Mouse (Mus musculus) kidney, embryonic 15.5 days (tissue): Measurements from ENCODE around the gene Pcyt2. TPM values are rescaled to one million over a fixed set of nuclear protein-coding genes. Genes with fewer than 3 reads are reported as not detected.

Experiments
- ATAC-seq: fragments of 200-750 bp; cut with Nextera tagmentation; replicated peaks from 2 replicates; pipeline ENCODE4 v1.8.0; 2017; ENCODE audit warnings: moderate TSS enrichment; ENCODE audit not compliant: low FRiP score
- H3K27ac ChIP-seq: fragments of 300-500 bp; sonication (generic); 2 replicates; pipeline ENCODE4 v1.5.1; 2015; ENCODE audit warnings: mild to moderate bottlenecking, inconsistent platforms
- H3K27me3 ChIP-seq: fragments of 300-500 bp; sonication (generic); 2 replicates; pipeline ENCODE4 v1.6.1; 2015; ENCODE audit warnings: inconsistent platforms
- H3K36me3 ChIP-seq: fragments of 300-500 bp; sonication (generic); 2 replicates; pipeline ENCODE4 v1.6.1; 2015; ENCODE audit warnings: inconsistent platforms
- H3K4me1 ChIP-seq: fragments of 300-500 bp; sonication (generic); 2 replicates; pipeline ENCODE4 v1.6.1; 2015; ENCODE audit warnings: inconsistent platforms
- H3K4me2 ChIP-seq: fragments of 300-500 bp; sonication (generic); 2 replicates; pipeline ENCODE4 v1.6.1; 2015; ENCODE audit warnings: moderate library complexity, mild to moderate bottlenecking, inconsistent platforms
- H3K4me3 ChIP-seq: fragments of 300-500 bp; sonication (generic); replicated peaks from 2 replicates; pipeline ENCODE4 v1.5.1; 2015; ENCODE audit warnings: mild to moderate bottlenecking, inconsistent platforms
- H3K9ac ChIP-seq: fragments of 300-500 bp; sonication (generic); 2 replicates; pipeline ENCODE4 v1.6.1; 2015; ENCODE audit warnings: mild to moderate bottlenecking, inconsistent platforms
- H3K9me3 ChIP-seq: fragments of 300-500 bp; sonication (generic); replicated peaks from 2 replicates; pipeline ENCODE4 v1.6.1; 2016; ENCODE audit warnings: inconsistent platforms
- WGBS: fragments of 180-500 bp; shearing (Covaris S2); methylation state at CpG from one replicate; pipeline ENCODE4 v1.1.7; 2015; ENCODE audit warnings: mixed read lengths; 5-methylcytosine and 5-hydroxymethylcytosine counted together
- polyA plus RNA-seq: library from polyadenylated mRNA; unstranded; fragments of >200 nt; fragmentation: Nextera tagmentation; extraction: Ambion mirVana; gene quantifications from 2 replicates; pipeline ENCODE4 v1.2.1, GENCODE M21; 2015

Gene Pcyt2
- polyA plus RNA-seq, 1 experiment from 2014 or later = 140 TPM

GRCm38 (mm10) chr11:120651872-120652271 is 34.1 kb upstream of the Pcyt2 start:
- Histone ChIP-seq H3K9ac (no peak overlapping the region), H3K4me3 (no peak overlapping the region), H3K27me3 (peaks cover 24% of the 10 kb centered on the region; the same call in 1 of the 2 replicates), H3K4me2 (no peak overlapping the region), H3K4me1 (peaks cover 10% of the 10 kb centered on the region), H3K27ac (no peak overlapping the region), H3K36me3 (no peaks in the 10 kb centered on the region), H3K9me3 (no peaks in the 10 kb centered on the region)
- 75% methylated on average over 3 of the region's 3 CpGs for WGBS
- no peak for ATAC-seq

GRCm38 (mm10) chr11:120648001-120648476 is 30.3 kb upstream of the Pcyt2 start, which contains the start of gene Myadml2:
Gene Myadml2 (minus strand): TSS chr11:120648158.
- Histone ChIP-seq H3K9me3 (no peaks in the 10 kb centered on the region), H3K27ac (no peak within 1 kb of the TSS), H3K4me3 (peak within 1 kb of the TSS; percentile 14), H3K36me3 (no peaks in the 10 kb centered on the region), H3K27me3 (peaks cover 17% of the 10 kb centered on the region; the same call in 1 of the 2 replicates), H3K4me2 (peak within 1 kb of the TSS; percentile 56), H3K9ac (peak within 1 kb of the TSS; percentile 33; the same call in 1 of the 2 replicates), H3K4me1 (peaks cover 18% of the 10 kb centered on the region)
- ATAC-seq = no peak
- WGBS = 7% methylated on average over 13 of the region's 13 CpGs

- ATAC-seq = no peak
- H3K9me3 ChIP-seq = no peaks in the 10 kb centered on the region
- H3K27me3 ChIP-seq = peaks cover 21% of the 10 kb centered on the region; the same call in 1 of the 2 replicates
- peak overlapping the region; percentile 56; the same call in 1 of the 2 replicates for H3K4me2 ChIP-seq
- H3K4me3 ChIP-seq = no peak overlapping the region; the same call in 1 of the 2 replicates
- WGBS = 83% methylated on average over 35 of the region's 35 CpGs
- no peaks in the 10 kb centered on the region for H3K36me3 ChIP-seq
- no peak overlapping the region for H3K27ac ChIP-seq
- no peak overlapping the region for H3K9ac ChIP-seq
- H3K4me1 ChIP-seq = peaks cover 26% of the 10 kb centered on the region
Measured at GRCm38 (mm10) chr11:120647047-120647830, 29.5 kb upstream of the Pcyt2 start.

GRCm38 (mm10) chr11:120643601-120643987 is 25.9 kb upstream of the Pcyt2 start, which contains the start of gene Pycr1:
Gene Pycr1 (minus strand): TSS chr11:120643769.
- H3K4me3 ChIP-seq = peak within 1 kb of the TSS; percentile 50
- peak within 1 kb of the TSS; percentile 66 for H3K9ac ChIP-seq
- peak within 1 kb of the TSS; percentile 78 for H3K4me2 ChIP-seq
- H3K4me1 ChIP-seq = peaks cover 27% of the 10 kb centered on the region
- peaks cover 22% of the 10 kb centered on the region; the same call in 1 of the 2 replicates for H3K27me3 ChIP-seq
- no peaks in the 10 kb centered on the region for H3K9me3 ChIP-seq
- H3K36me3 ChIP-seq = no peaks in the 10 kb centered on the region
- 0 out of 2 replicates have a peak within 1 kb of the TSS, but pooled peaks have one; percentile 45 for H3K27ac ChIP-seq
- peak; percentile 99 for ATAC-seq
- WGBS = under 1% methylated on average over 15 of the region's 15 CpGs

GRCm38 (mm10) chr11:120642939-120643600 is 25.3 kb upstream of the Pcyt2 start:
- no peak overlapping the region for H3K27ac ChIP-seq

GRCm38 (mm10) chr11:120641869-120642268 is 24.1 kb upstream of the Pcyt2 start:
- H3K27ac ChIP-seq = no peak overlapping the region
- no peak overlapping the region for H3K4me2 ChIP-seq
- peaks cover 18% of the 10 kb centered on the region for H3K4me1 ChIP-seq
- H3K9me3 ChIP-seq = no peaks in the 10 kb centered on the region
- no peak overlapping the region for H3K4me3 ChIP-seq
- no peak for ATAC-seq
- no peaks in the 10 kb centered on the region for H3K36me3 ChIP-seq
- H3K27me3 ChIP-seq = peaks cover 9% of the 10 kb centered on the region; the same call in 1 of the 2 replicates
- 0 out of 2 replicates have a peak overlapping the region, but pooled peaks have one; percentile 66 for H3K9ac ChIP-seq
- 83% methylated on average over 8 of the region's 8 CpGs for WGBS

More at GRCm38 (mm10) chr11:120642939-120643600, 25.3 kb upstream of the Pcyt2 start:
- Histone ChIP-seq H3K27me3 (peaks cover 20% of the 10 kb centered on the region; the same call in 1 of the 2 replicates), H3K9me3 (no peaks in the 10 kb centered on the region), H3K36me3 (no peaks in the 10 kb centered on the region), H3K4me3 (peak overlapping the region; percentile 50), H3K9ac (peak overlapping the region; percentile 66), H3K4me1 (peaks cover 24% of the 10 kb centered on the region), H3K4me2 (peak overlapping the region; percentile 78)
- ATAC-seq = peak; percentile 48
- under 1% methylated on average over 18 of the region's 18 CpGs for WGBS

GRCm38 (mm10) chr11:120641255-120641654 is 23.5 kb upstream of the Pcyt2 start:
- Histone ChIP-seq H3K4me3 (no peak overlapping the region), H3K27me3 (peaks cover 6% of the 10 kb centered on the region; the same call in 1 of the 2 replicates), H3K36me3 (no peaks in the 10 kb centered on the region), H3K4me2 (no peak overlapping the region), H3K27ac (no peak overlapping the region), H3K4me1 (peaks cover 18% of the 10 kb centered on the region), H3K9me3 (no peaks in the 10 kb centered on the region), H3K9ac (0 out of 2 replicates have a peak overlapping the region, but pooled peaks have one; percentile 17)
- WGBS = 49% methylated on average over 9 of the region's 9 CpGs
- ATAC-seq = no peak

GRCm38 (mm10) chr11:120634810-120635209 is 17.1 kb upstream of the Pcyt2 start:
- Histone ChIP-seq H3K9ac (no peak overlapping the region), H3K27ac (no peak overlapping the region), H3K27me3 (no peaks in the 10 kb centered on the region), H3K9me3 (no peaks in the 10 kb centered on the region), H3K4me2 (no peak overlapping the region), H3K4me3 (no peak overlapping the region), H3K4me1 (peaks cover 34% of the 10 kb centered on the region), H3K36me3 (peaks cover under 1% of the 10 kb centered on the region; the same call in 1 of the 2 replicates)
- no peak for ATAC-seq
- WGBS = 85% methylated on average over 5 of the region's 5 CpGs

- Histone ChIP-seq H3K4me1 (peaks cover 44% of the 10 kb centered on the region), H3K27ac (peak within 1 kb of the TSS; percentile 92), H3K4me3 (peak within 1 kb of the TSS; percentile 98), H3K9ac (peak within 1 kb of the TSS; percentile 88), H3K9me3 (no peaks in the 10 kb centered on the region), H3K27me3 (no peaks in the 10 kb centered on the region), H3K4me2 (peak within 1 kb of the TSS; percentile 90), H3K36me3 (peaks cover 12% of the 10 kb centered on the region)
- 11% methylated on average over 58 of the region's 58 CpGs for WGBS
- peak; percentile 90 for ATAC-seq
Measured at GRCm38 (mm10) chr11:120633520-120634343, 16.0 kb upstream of the Pcyt2 start, which contains the start of gene Mafg. Gene Mafg (minus strand): TSS chr11:120633600.

GRCm38 (mm10) chr11:120632559-120633519 is 15.1 kb upstream of the Pcyt2 start:
- Histone ChIP-seq H3K27ac (peak overlapping the region; percentile 92), H3K36me3 (peaks cover 18% of the 10 kb centered on the region), H3K4me3 (peak overlapping the region; percentile 98), H3K4me1 (peaks cover 44% of the 10 kb centered on the region), H3K9me3 (no peaks in the 10 kb centered on the region), H3K4me2 (peak overlapping the region; percentile 90), H3K9ac (peak overlapping the region; percentile 88), H3K27me3 (no peaks in the 10 kb centered on the region)
- peak; percentile 87 for ATAC-seq
- WGBS = under 1% methylated on average over 93 of the region's 116 CpGs
